Mouse (Mus musculus): ENCODE results near the gene Il1rapl2. TPM values are rescaled to one million over a fixed set of nuclear protein-coding genes. Genes with fewer than 3 reads are reported as not detected.

Il1rapl2 gene
- 0.08 and 0.10 TPM in 2 replicates for polyA plus RNA-seq (2016; fragmentation: Nextera tagmentation; extraction: Ambion mirVana)

DNA sequence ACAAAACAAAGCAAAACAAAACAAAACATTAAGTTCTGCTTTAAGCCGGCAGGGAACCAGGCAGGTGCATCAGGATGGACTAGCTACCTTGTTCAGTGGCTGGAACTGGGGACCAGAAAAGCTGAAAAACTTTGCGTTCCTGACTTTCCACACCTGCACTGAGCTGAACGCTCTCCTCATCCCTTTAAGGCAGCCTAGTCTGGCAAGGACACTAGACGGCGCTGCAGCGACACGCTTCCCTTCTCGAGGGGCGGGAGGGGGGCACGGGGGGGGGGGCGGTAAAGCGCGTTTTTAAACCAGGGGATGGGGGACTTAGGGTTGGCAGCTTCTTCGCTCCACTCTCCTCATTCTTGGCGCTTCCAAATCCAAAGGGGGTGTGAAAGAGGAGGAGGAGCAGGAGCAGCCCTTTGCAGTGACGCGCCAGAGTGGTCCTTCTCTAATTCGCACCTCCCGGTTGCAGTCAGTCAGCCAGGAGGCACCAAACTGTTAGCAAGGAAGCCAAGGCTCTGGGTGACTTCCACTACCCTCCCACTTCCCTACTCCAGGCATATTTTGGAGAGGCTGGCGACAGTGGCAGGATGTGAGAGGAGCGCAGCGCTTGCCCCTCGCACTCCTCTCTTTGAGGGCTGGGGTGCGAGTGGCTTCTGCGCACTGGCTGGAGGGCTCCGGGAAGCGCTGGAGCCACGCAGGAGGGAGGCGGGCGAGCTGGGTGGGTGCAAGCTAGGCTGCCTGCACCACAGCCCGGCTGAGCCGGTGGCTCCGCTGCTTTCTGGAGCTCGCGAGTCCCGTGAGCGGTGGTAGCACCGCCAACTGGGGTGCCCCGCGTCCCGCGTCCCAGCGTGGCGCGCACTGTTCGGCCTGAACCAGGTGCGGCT lies at the start of gene Il1rapl2:
TSS of gene Il1rapl2 (plus strand) at position 288 of the 875 bp plus-strand sequence.
- Histone ChIP-seq H3K4me2 (peak within 1 kb of the TSS; percentile 87), H3K4me3 (peak within 1 kb of the TSS; percentile 51), H3K27ac (ENCODE audit: poor library complexity, severe bottlenecking) (no peak within 1 kb of the TSS), H3K27me3 (replicated peaks) (peaks cover 36% of the 10 kb centered on the region), H3K4me1 (replicated peaks) (no peaks in the 10 kb centered on the region), H3K9ac (no peak within 1 kb of the TSS), H3K36me3 (no peaks in the 10 kb centered on the region), H3K9me3 (replicated peaks) (no peaks in the 10 kb centered on the region)
- ATAC-seq (ENCODE audit: insufficient number of reproducible peaks, low FRiP score), result peak; percentile 39; the same call in 1 of the 2 replicates
- WGBS, result 13% methylated on average over 39 of the region's 47 CpGs

GRCm38 (mm10) chrX:137548348-137548747 lies 22.1 kb upstream of the Il1rapl2 start:
- ATAC-seq (ENCODE audit: insufficient number of reproducible peaks, low FRiP score), result no peak

DNA sequence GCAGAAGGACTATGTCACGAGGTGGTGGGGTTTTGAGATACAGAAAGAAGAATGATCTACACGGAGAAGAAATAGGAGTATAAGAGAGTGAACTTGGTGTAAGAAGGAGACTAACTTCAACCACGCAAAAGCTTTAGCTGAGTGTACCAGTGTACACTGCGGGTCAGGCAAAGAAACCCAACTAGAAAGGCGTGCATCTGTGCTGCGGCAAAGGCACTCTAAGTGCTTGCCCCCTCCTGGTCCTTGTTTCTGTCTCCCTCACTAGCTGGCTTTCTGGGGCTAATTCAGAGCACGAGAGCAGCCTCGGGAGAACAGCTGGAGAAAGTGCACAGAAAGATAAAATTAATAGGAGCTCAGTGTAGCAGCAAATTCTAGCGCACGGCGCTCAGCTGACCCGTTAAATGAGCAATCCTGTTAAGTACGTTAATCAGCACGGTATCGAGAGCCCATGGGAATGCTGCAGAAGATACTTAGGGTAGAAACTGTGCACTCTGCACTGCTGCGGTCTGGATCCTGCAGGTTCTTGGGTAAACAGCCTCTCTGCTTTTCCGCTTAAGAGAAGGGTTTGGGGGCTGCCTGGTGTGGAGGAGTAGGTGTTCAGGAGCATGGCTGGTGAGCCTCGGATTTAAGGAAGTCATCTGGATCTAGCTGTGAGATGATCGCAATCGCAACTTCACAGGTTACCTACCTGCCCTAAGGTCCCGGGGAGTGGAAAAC lies 778 bp upstream of the Il1rapl2 start:
- H3K27me3 ChIP-seq (replicated peaks), result peaks cover 36% of the 10 kb centered on the region

More at GRCm38 (mm10) chrX:137548348-137548747, 22.1 kb upstream of the Il1rapl2 start:
- Histone ChIP-seq H3K9ac (no peak overlapping the region), H3K27me3 (replicated peaks) (no peaks in the 10 kb centered on the region), H3K36me3 (no peaks in the 10 kb centered on the region), H3K4me1 (replicated peaks) (no peaks in the 10 kb centered on the region), H3K9me3 (replicated peaks) (0 out of 2 replicates have a peak, but pooled peaks cover 2% of the 10 kb centered on the region), H3K4me3 (no peak overlapping the region), H3K4me2 (no peak overlapping the region), H3K27ac (ENCODE audit: poor library complexity, severe bottlenecking) (no peak overlapping the region)
- 76% methylated on average over 2 of the region's 2 CpGs for WGBS

DNA sequence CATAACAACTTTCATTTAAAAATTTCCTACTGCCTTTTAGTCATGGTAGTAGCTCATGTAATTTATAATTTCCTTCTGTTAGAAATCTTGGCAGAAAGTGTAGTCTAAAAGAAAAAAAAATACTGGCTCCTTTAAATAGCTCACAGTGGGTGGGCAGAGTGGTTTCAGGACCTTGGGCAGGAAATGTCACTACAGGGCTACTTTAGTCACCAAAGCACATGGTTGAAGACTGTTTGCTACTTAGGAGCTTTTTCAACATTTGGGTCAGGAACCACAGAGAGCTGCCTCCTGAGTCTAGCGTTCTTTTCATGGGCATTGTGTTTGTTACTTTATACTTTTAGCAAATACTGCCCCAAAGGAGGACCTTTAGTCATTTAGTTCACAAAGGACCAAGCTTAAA lies 12.2 kb downstream of the Il1rapl2 start:
- Histone ChIP-seq H3K9me3 (replicated peaks) (no peaks in the 10 kb centered on the region), H3K4me3 (no peak overlapping the region), H3K4me1 (replicated peaks) (no peaks in the 10 kb centered on the region), H3K27me3 (replicated peaks) (no peaks in the 10 kb centered on the region), H3K27ac (ENCODE audit: poor library complexity, severe bottlenecking) (no peak overlapping the region), H3K36me3 (no peaks in the 10 kb centered on the region), H3K4me2 (no peak overlapping the region), H3K9ac (no peak overlapping the region)
- 44% methylated on average over 1 of the region's 1 CpGs for WGBS
- ATAC-seq (ENCODE audit: insufficient number of reproducible peaks, low FRiP score), result no peak

More for the DNA sequence above, 778 bp upstream of the Il1rapl2 start:
- WGBS, result 25% methylated on average over 21 of the region's 21 CpGs
- Histone ChIP-seq H3K36me3 (no peaks in the 10 kb centered on the region), H3K4me1 (replicated peaks) (no peaks in the 10 kb centered on the region), H3K27ac (ENCODE audit: poor library complexity, severe bottlenecking) (no peak overlapping the region), H3K9me3 (replicated peaks) (no peaks in the 10 kb centered on the region), H3K4me2 (peak overlapping the region; percentile 87), H3K9ac (no peak overlapping the region), H3K4me3 (peak overlapping the region; percentile 51)
- no peak for ATAC-seq (ENCODE audit: insufficient number of reproducible peaks, low FRiP score)

GRCm38 (mm10) chrX:137620697-137621096 lies 50.3 kb downstream of the Il1rapl2 start:
- Histone ChIP-seq H3K27ac (ENCODE audit: poor library complexity, severe bottlenecking) (no peak overlapping the region), H3K36me3 (no peaks in the 10 kb centered on the region), H3K27me3 (replicated peaks) (no peaks in the 10 kb centered on the region), H3K9ac (no peak overlapping the region), H3K9me3 (replicated peaks) (no peaks in the 10 kb centered on the region), H3K4me2 (no peak overlapping the region), H3K4me1 (replicated peaks) (no peaks in the 10 kb centered on the region), H3K4me3 (no peak overlapping the region)
- no peak for ATAC-seq (ENCODE audit: insufficient number of reproducible peaks, low FRiP score)

- Histone ChIP-seq H3K4me2 (no peak overlapping the region), H3K27ac (ENCODE audit: poor library complexity, severe bottlenecking) (no peak overlapping the region), H3K9me3 (replicated peaks) (no peaks in the 10 kb centered on the region), H3K4me1 (replicated peaks) (no peaks in the 10 kb centered on the region), H3K9ac (no peak overlapping the region), H3K36me3 (no peaks in the 10 kb centered on the region), H3K27me3 (replicated peaks) (no peaks in the 10 kb centered on the region), H3K4me3 (no peak overlapping the region)
- ATAC-seq (ENCODE audit: insufficient number of reproducible peaks, low FRiP score), result no peak
- WGBS, result 31% methylated on average over 2 of the region's 2 CpGs
Measured at GRCm38 (mm10) chrX:137667011-137667410, 96.6 kb downstream of the Il1rapl2 start.

GRCm38 (mm10) chrX:137687974-137688373 lies 117.6 kb downstream of the Il1rapl2 start:
- ATAC-seq (ENCODE audit: insufficient number of reproducible peaks, low FRiP score), result no peak
- H3K9ac ChIP-seq, result no peak overlapping the region
- H3K4me2 ChIP-seq, result no peak overlapping the region
- no peaks in the 10 kb centered on the region for H3K36me3 ChIP-seq
- H3K9me3 ChIP-seq (replicated peaks), result no peaks in the 10 kb centered on the region
- H3K4me3 ChIP-seq, result no peak overlapping the region
- H3K27ac ChIP-seq (ENCODE audit: poor library complexity, severe bottlenecking), result no peak overlapping the region
- 70% methylated on average over 1 of the region's 1 CpGs for WGBS
- no peaks in the 10 kb centered on the region for H3K27me3 ChIP-seq (replicated peaks)
- no peaks in the 10 kb centered on the region for H3K4me1 ChIP-seq (replicated peaks)

- Histone ChIP-seq H3K9me3 (replicated peaks) (no peaks in the 10 kb centered on the region), H3K4me2 (no peak overlapping the region), H3K27me3 (replicated peaks) (no peaks in the 10 kb centered on the region), H3K9ac (no peak overlapping the region), H3K4me3 (no peak overlapping the region), H3K36me3 (no peaks in the 10 kb centered on the region), H3K27ac (ENCODE audit: poor library complexity, severe bottlenecking) (no peak overlapping the region), H3K4me1 (replicated peaks) (no peaks in the 10 kb centered on the region)
- 77% methylated on average over 2 of the region's 2 CpGs for WGBS
- no peak for ATAC-seq (ENCODE audit: insufficient number of reproducible peaks, low FRiP score)
Measured at GRCm38 (mm10) chrX:137700006-137700405, 129.6 kb downstream of the Il1rapl2 start.

GRCm38 (mm10) chrX:137755537-137755936 lies 185.1 kb downstream of the Il1rapl2 start:
- H3K36me3 ChIP-seq, result no peaks in the 10 kb centered on the region
- H3K9me3 ChIP-seq (replicated peaks), result no peaks in the 10 kb centered on the region
- no peak overlapping the region for H3K4me2 ChIP-seq
- WGBS, result 84% methylated on average over 3 of the region's 3 CpGs
- no peak overlapping the region for H3K9ac ChIP-seq
- no peak overlapping the region for H3K27ac ChIP-seq (ENCODE audit: poor library complexity, severe bottlenecking)
- ATAC-seq (ENCODE audit: insufficient number of reproducible peaks, low FRiP score), result no peak
- H3K4me3 ChIP-seq, result no peak overlapping the region
- no peaks in the 10 kb centered on the region for H3K27me3 ChIP-seq (replicated peaks)
- H3K4me1 ChIP-seq (replicated peaks), result no peaks in the 10 kb centered on the region

DNA sequence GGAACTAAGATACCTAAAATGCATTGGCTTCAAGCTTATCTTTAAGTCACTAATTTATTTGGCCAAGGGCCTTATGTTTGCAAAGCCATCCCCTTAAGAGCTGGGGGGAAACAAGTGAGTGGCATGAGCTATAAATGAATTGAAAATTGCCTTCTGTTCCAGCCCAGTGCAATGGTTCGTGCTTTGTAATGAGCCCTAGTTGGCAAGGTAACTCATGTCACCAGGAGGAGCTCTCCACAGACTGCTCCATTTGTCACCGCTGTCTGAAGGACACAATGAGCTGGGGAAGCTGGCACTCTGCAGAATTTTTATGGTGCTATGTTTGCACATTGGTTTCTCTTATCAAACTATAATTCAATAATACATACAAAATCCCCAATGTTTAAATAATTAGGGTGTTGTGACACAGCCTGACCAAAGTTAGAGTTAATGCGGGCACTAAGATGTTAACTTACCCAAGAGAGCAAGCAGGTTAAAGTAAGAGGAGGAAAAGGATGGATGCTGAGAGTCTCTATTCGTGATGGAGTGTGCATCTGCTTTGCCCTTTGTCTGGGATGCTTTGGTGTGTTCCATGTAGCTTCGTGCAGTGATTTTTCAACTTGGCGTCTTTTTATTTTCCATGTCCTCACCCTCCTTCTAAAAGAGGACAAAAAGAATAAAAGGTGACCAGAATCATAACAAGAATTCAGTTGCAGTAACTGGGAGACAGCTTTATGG lies 235.2 kb downstream of the Il1rapl2 start:
- Histone ChIP-seq H3K9ac (no peak overlapping the region), H3K4me3 (no peak overlapping the region), H3K27ac (ENCODE audit: poor library complexity, severe bottlenecking) (no peak overlapping the region), H3K36me3 (no peaks in the 10 kb centered on the region), H3K4me2 (no peak overlapping the region), H3K27me3 (replicated peaks) (no peaks in the 10 kb centered on the region), H3K9me3 (replicated peaks) (no peaks in the 10 kb centered on the region), H3K4me1 (replicated peaks) (no peaks in the 10 kb centered on the region)
- 70% methylated on average over 6 of the region's 6 CpGs for WGBS
- no peak for ATAC-seq (ENCODE audit: insufficient number of reproducible peaks, low FRiP score)
